Mouse (Mus musculus) spleen, postnatal 36 days (tissue): ENCODE results near the gene Rin2.
A peak's percentile ranks its signal among the peaks of the same experiment; 100 is the strongest.

ENCODE experiments used
- DNase-seq, 2 experiments: peaks; one replicate each; pipeline ENCODE4 v3.0.0; 2022; ENCODE audit warnings: low spot score in 2 of 2, mixed read lengths in 1 of 2

Rin2 gene

GRCm38 (mm10) chr2:145730905-145731304 lies 55.9 kb downstream of the Rin2 start:
- DNase-seq: no peak

GRCm38 (mm10) chr2:145735079-145735478 lies 60.1 kb downstream of the Rin2 start:
- DNase-seq: no peak

GRCm38 (mm10) chr2:145736543-145736942 lies 61.5 kb downstream of the Rin2 start:
- no peak for DNase-seq

GRCm38 (mm10) chr2:145737196-145737595 lies 62.2 kb downstream of the Rin2 start:
- no peak for DNase-seq

GRCm38 (mm10) chr2:145740729-145741128 lies 65.7 kb downstream of the Rin2 start:
- peak in 1 of 2 experiments; percentile 4 for DNase-seq

- DNase-seq: no peak
Measured at GRCm38 (mm10) chr2:145742795-145743710, 68.0 kb downstream of the Rin2 start.

GRCm38 (mm10) chr2:145746406-145746805 lies 71.4 kb downstream of the Rin2 start:
- DNase-seq: no peak

GRCm38 (mm10) chr2:145749645-145750044 lies 74.6 kb downstream of the Rin2 start:
- no peak for DNase-seq

GRCm38 (mm10) chr2:145752572-145752971 lies 77.6 kb downstream of the Rin2 start:
- DNase-seq: no peak

- no peak for DNase-seq
Measured at GRCm38 (mm10) chr2:145753973-145754372, 79.0 kb downstream of the Rin2 start.

GRCm38 (mm10) chr2:145755864-145756822 lies 81.1 kb downstream of the Rin2 start:
- DNase-seq: no peak

- no peak for DNase-seq
Measured at GRCm38 (mm10) chr2:145760121-145760520, 85.1 kb downstream of the Rin2 start.

GRCm38 (mm10) chr2:145761436-145761835 lies 86.4 kb downstream of the Rin2 start:
- DNase-seq: no peak

- no peak for DNase-seq
Measured at GRCm38 (mm10) chr2:145769964-145770363, 94.9 kb downstream of the Rin2 start.

- no peak for DNase-seq
Measured at GRCm38 (mm10) chr2:145770730-145771536, 95.9 kb downstream of the Rin2 start.

GRCm38 (mm10) chr2:145783247-145783646 lies 108.2 kb downstream of the Rin2 start:
- DNase-seq: no peak

- no peak for DNase-seq
Measured at GRCm38 (mm10) chr2:145784246-145784935, 109.4 kb downstream of the Rin2 start.

- no peak for DNase-seq
Measured at GRCm38 (mm10) chr2:145784964-145785363, 109.9 kb downstream of the Rin2 start.

- no peak for DNase-seq
Measured at GRCm38 (mm10) chr2:145785758-145786617, 111.0 kb downstream of the Rin2 start.

- DNase-seq: no peak
Measured at GRCm38 (mm10) chr2:145786618-145786932, 111.6 kb downstream of the Rin2 start.
